Mouse (Mus musculus): ENCODE data around the gene Hopx.

The Hopx gene

DNA sequence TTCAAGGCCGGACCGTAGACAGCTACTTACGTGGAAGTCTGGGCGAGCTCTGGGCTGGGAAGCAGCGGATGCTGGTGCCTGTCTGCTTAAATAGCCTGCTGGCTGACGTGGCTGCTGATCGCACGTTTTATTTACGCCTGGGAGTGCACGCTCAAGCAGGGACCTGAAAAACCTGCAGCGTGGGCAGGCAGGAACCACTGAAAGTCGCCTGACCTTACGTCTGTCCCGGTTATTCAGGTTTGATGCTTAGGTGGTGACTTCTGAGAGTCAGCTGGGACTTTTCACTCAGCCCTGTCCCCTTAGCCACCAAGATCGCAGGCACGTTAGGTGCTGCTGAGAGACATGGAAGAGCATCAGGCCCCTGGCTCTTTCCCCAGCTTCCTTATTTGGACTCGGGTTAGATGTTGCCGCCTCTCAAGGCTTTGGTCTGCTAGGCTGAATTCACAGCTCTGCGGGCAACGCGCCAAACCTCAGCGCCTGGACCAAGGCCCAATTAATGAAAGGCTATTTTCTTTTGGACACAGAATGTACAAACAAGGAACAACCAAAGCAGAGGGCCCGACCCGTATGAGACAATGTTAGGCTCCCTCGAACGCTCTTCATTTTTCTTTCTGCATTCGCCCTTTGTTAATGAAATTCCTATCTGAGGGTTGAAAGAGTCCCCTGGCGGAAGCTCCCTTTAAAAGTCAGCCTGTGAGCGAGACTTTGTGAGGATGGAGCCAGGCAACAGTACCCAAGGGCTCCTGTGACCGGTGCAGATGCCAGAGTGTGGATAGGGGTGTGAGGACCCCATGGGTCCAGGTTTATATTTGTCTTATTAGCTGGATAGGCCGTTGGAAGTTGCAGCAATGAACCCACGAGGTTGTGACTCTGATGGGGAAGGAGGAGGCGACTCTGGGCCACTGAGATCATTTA, at the start of gene Hopx:
Hopx (minus strand) TSS at position 305 of the 915 bp plus-strand sequence.
- TF ChIP-seq GATA4 (IDR thresholded peaks at IDR 0.05; ENCODE audit: insufficient replicate concordance, low read length) = no peak

GRCm38 (mm10) chr5:77163597-77163996, 48.7 kb upstream of the Hopx start:
- no peak for TF ChIP-seq GATA4 (IDR thresholded peaks at IDR 0.05; ENCODE audit: insufficient replicate concordance, low read length)

DNA sequence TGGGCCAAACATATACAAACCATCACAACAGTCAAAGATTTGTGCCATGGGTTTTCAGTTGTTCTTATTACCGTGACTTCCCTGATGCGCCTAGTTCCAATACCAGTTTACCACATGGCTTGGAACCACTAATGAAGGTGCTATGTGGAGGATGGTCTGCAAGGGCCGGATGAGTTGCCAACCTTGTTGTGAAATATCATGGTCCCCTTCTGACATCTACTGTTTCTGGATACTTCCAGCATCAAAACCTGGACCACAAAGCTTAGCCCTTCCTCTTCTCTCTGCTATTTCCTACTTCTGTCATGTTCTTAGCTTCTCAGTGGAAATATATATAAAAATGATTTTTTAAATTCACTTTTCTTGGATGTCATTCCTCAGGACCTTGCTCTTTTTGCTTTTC, 47.6 kb upstream of the Hopx start:
- TF ChIP-seq GATA4 (IDR thresholded peaks at IDR 0.05; ENCODE audit: insufficient replicate concordance, low read length) = no peak

DNA sequence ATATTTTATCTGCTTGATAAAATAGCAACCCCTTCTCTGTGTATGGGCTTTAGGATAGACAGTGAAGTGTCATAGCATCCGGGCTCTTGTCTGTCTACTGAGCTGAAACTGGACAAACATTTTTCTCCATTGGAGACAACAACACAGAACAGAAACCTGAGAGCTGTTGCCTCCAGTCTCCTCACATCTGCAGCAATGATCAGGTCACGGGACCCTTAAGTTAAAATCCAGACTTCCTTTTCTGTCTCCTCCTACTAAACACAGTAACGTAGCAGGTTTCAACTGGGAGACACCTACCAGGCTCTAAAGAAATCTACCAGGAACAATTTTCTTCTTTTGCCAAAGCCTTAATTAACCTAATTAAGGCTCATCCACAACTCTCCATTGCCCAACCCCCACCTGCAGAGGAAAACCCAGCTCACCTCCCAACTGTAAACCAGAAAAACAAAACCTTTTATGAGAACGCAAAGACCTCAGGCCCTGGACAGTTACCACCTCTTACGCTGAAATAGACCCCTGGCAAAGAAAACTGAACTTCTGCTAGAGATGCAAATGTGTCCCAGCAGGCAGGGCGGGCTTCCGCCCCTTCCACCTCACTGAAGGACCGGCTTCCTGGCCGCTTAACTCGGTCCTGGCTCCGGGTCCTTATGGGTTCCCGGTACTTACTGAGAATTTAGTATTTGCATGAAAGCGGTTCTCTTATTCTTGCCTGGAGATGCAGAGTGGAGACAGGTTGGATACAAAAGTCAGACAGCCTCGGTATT, 43.0 kb upstream of the Hopx start:
- TF ChIP-seq GATA4 (IDR thresholded peaks at IDR 0.05; ENCODE audit: insufficient replicate concordance, low read length) = no peak

GRCm38 (mm10) chr5:77156938-77157337, 42.0 kb upstream of the Hopx start:
- TF ChIP-seq GATA4 (IDR thresholded peaks at IDR 0.05; ENCODE audit: insufficient replicate concordance, low read length) = no peak

DNA sequence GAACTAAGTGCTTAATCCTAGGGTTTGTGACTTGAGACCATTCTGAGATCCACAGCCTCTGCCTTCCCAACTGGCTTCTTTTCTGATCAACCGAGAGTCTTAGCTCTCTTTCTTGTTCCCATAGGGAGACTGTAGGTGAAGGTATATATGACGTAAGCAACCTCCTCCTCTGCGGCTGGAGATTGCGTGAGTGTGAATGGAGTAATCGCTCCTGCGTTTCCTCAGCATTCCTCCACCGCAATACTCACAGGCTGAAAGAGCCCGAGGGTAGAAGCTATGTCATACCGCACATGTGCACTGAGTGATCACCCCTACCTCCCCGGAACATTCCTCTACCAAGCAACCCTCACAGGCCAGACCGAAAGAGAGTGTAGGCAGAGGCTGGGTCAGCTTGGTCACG, 40.6 kb upstream of the Hopx start:
- no peak for TF ChIP-seq GATA4 (IDR thresholded peaks at IDR 0.05; ENCODE audit: insufficient replicate concordance, low read length)

GRCm38 (mm10) chr5:77154812-77155211, 39.9 kb upstream of the Hopx start:
- TF ChIP-seq GATA4 (IDR thresholded peaks at IDR 0.05; ENCODE audit: insufficient replicate concordance, low read length) = no peak

GRCm38 (mm10) chr5:77151738-77152137, 36.8 kb upstream of the Hopx start:
- no peak for TF ChIP-seq GATA4 (IDR thresholded peaks at IDR 0.05; ENCODE audit: insufficient replicate concordance, low read length)

- no peak for TF ChIP-seq GATA4 (IDR thresholded peaks at IDR 0.05; ENCODE audit: insufficient replicate concordance, low read length)
Measured at GRCm38 (mm10) chr5:77151075-77151474, 36.2 kb upstream of the Hopx start.

DNA sequence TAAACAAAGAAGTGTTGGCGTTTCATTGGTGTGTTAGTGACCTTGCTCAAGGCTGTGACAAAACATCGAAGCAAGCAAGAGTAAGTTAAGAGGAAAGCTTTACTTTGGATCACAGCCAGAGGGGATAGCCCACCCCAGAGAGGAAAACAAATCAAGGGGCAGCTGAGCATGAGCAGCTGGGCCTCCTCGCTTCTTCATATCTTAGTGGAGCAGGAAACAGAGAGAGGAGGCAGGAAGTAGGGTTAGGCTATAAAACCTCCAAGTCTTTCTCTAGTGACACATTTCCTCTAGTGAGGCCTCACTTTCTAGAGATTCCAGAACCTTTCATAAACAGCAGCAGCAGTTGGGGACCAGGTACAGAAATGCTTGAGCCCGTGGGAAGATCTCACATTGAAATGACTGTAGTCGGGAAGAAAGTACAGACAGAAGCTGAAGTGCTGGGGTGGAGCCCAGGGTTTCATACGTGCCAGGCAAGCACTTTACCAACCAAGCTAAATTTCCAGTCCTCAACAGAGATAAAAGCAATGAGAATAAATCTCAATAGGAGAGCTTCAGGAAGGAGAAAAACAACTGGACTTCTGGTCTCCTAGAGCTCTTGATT, 33.2 kb upstream of the Hopx start:
- TF ChIP-seq GATA4 (IDR thresholded peaks at IDR 0.05; ENCODE audit: insufficient replicate concordance, low read length) = no peak

- TF ChIP-seq GATA4 (IDR thresholded peaks at IDR 0.05; ENCODE audit: insufficient replicate concordance, low read length) = no peak
Measured at GRCm38 (mm10) chr5:77146459-77147170, 31.7 kb upstream of the Hopx start.

DNA sequence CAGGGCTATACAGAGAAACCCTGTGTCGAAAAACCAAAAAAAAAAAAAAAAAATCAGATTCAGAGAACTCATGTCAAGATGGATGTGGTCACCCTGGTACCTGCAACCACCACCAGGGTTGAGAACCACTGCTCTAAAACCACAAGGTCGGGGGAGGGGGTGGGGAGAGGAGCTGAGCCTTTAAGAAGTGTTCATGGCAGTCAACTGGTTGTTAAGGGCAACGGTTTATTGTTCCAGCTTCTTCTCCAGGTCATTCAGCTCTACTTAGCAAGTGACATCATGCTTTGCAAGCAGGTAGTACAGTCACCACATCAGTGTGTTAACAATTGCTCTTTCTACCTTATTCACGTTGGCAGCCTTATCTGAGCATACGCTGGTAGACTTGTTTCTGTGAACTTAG, 29.7 kb upstream of the Hopx start:
- no peak for TF ChIP-seq GATA4 (IDR thresholded peaks at IDR 0.05; ENCODE audit: insufficient replicate concordance, low read length)

DNA sequence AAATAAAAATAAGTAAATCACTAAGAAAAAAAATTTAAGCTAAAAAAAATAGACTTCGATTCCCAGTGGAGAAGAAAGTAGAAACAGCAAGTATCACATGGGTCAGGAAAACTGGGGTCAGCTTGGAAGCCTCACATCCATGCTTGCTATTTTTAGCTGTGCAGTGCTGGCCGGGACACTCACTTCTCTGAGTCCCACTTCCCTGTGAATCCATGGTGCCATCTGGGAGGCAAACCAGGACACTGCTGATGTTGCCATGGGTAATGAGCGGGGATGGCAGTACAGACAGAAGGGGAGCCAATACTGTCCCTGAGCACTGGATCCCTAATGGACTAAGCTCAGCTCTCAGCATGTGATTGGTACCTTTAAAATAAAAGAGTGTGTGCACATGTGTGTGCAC, 28.2 kb upstream of the Hopx start:
- TF ChIP-seq GATA4 (IDR thresholded peaks at IDR 0.05; ENCODE audit: insufficient replicate concordance, low read length) = no peak

- no peak for TF ChIP-seq GATA4 (IDR thresholded peaks at IDR 0.05; ENCODE audit: insufficient replicate concordance, low read length)
Measured at GRCm38 (mm10) chr5:77141336-77141735, 26.4 kb upstream of the Hopx start.

DNA sequence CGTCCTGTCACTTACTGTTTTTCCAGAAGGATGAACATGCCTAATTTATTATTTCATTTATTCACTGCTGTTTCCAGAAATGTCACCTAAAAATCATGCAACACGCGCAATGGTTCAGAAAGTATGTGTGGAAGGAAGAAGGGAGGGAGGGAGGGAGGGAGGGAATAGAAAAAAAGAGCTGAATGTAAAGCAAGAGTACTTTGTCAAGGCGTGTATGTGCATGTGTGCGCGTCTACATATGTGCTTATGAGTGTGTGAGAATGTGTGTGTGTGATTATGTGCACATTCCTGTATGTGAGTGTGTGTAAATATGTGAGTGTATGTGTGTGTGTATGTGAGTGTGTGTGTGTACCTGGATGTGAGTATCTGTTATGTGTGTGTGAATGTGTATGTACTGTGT, 25.9 kb upstream of the Hopx start:
- TF ChIP-seq GATA4 (IDR thresholded peaks at IDR 0.05; ENCODE audit: insufficient replicate concordance, low read length) = no peak
